Mouse (Mus musculus): Measurements from ENCODE around the gene Olfr177. TPM values are rescaled to one million over a fixed set of nuclear protein-coding genes. Genes with fewer than 3 reads are reported as not detected.

Gene Olfr177
- not detected for total RNA-seq (2021)

DNA sequence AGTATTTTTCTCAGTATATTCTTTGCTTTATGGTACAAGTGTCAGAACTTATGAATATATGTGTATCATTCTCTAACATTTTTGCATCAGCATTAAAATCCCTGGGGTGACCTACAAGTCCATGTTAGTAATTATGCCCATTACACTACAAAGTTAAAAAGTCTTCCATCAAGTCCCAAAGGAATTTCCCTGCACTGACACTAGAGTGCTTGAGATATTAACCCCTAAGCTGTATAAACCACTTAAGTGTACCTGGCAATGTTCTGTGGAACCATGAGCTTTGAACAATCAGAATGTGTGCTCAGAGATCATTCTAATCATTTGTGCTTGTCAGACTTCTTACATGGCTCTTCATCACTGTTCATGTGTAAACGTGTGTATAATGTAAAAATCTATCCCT, at the start of gene Olfr177:
Gene Olfr177 (minus strand): TSS at position 101 of the 400 bp plus-strand sequence.
- no peak for DNase-seq
- intact Hi-C loops (cut with DNase I), result no loop called here

DNA sequence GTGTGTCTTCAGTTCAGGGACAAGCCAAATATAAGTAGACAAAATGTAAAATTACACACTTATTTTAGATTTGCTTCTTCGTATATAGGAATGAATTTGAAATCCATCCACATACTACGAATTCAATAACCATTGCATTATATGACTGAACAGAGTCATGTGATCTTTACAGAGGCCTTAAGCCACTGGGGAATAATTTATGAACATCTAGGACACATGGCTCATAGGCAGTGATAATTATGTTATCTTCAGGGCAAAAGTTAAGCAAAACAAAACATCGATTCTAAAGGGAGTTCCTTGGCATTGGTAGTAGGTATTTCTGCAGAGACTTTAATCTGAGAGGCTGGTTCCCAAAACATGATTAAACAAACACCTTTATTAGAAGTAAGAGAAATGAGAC, 17.4 kb upstream of the Olfr177 start, which contains the start of gene Olfr178:
Gene Olfr178 (minus strand): TSS at position 101 of the 400 bp plus-strand sequence.
- intact Hi-C loops (cut with DNase I), result no loop called here
- DNase-seq, result no peak

DNA sequence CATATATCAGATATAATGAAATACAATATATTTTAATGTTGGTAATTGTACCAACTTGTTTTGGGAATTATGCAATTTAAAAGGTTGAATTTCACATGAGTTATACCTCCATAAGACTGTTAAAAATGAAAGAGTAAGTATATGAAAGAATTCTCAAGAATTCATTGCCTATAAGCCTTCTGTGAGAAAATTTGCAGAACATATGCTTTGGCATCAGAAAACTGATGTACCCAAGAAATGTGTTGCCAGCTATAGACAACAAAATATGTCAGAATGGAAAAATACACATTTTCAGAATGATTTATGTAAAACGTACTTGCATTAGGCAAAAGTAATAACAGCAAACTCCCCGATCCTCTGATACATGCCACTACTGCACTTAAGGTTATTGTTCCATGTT, 9.8 kb upstream of the Olfr177 start:
- intact Hi-C loops (cut with DNase I), result no loop called here
- DNase-seq, result no peak

DNA sequence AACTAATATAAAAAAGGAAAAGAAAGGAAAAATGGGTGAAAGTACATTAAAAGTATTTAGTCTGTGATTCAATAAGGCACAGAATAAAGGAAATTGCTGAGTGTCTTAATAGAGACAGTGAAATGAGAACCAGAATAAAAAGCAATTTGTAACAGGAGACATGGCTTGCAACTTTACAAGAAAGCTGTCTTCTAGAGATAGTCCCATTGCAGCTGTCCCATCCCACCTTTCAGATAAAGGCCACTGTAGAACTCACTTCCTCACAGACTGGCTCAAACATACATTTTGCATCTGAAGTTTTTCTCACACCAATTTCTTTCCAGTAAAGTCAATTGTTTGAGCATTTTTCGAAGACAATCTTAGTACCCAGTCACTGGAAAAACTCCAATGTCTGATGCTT, 13.1 kb downstream of the Olfr177 start:
- intact Hi-C loops (cut with DNase I), result no loop called here
- DNase-seq, result no peak

DNA sequence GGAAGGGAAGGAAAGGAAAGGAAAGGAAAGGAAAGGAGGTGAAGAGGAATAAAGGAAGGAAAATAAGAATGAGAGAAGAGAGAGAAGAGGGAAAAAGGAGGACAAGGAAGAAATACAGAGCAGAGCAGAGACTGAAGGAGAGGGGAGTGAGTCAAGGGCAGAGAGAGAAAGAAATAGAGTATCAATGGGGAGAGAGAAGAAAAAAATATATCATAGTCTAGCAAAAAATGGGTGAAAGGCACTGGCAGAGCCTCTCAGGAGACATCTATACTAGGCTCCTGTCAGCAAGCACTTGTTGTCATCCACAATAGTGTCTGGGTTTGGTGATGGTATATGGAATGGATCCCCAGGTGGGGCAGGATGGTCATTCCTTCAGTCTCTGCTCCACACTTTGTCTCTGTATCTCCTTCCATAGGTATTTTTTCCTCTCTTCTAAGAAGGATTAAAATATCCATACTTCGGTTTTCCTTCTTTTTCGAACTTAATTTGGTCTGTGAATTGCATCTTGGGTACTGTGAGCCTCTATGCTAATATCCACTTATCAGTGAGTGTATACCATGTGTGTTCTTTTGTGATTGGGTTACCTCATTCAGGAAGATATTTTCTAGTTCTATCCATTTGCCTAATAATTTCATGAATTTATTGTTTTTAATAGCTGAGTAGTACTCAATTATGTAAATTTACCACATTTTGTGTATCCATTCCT, 14.4 kb downstream of the Olfr177 start:
- DNase-seq, result no peak
- intact Hi-C loops (cut with DNase I), result no loop called here

DNA sequence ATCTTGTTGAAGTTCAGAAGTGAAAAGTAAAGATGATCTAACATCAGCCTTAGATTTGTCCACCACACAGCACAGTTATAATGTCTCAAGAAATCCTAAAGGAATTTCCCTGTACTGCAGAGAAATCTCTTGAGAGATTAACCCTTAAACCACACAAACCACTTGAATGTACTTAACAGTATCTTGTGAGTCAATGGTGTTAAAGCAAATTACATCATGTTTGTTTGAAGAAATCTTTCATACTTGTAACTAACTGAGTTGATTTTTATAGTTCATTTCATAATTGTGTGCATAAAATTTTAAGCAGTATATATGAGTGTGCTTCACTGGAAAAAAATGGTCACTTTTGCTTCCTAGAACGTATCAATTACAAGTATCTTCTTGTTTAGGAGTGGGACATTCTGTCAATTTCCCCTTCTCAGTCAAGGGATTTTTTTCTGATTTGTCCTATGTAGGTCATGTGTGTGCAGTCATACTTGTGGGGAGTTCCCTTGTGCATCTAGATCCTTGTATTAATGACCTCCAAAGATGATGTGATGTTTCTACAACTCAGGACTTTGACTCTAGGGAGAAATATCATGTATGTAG, 47.7 kb downstream of the Olfr177 start, which contains the start of gene Olfr175-ps1:
Gene Olfr175-ps1 (minus strand): TSS at position 51 of the 588 bp plus-strand sequence.
- DNase-seq, result no peak
- intact Hi-C loops (cut with DNase I), result no loop called here

Other genes with a start within 250 kb of the Olfr177 start
- gene E330017A01Rik, start 236.0 kb downstream of the Olfr177 start, total RNA-seq (2021), result not detected
- 10 to 100 TPM; 20.4 to 25.7 TPM for gene Cpox, start 204.5 kb downstream of the Olfr177 start, total RNA-seq (2021)
- gene Gpr15, start 155.7 kb downstream of the Olfr177 start, total RNA-seq (2021), result not detected
- 10 to 100 TPM; 69.1 to 69.7 TPM for gene Cldnd1, start 146.9 kb downstream of the Olfr177 start, total RNA-seq (2021)
- not detected for gene Olfr172, start 111.6 kb downstream of the Olfr177 start, total RNA-seq (2021)
- not detected for gene Olfr173, start 74.5 kb downstream of the Olfr177 start, total RNA-seq (2021)
- gene Olfr175-ps1, start 48.0 kb downstream of the Olfr177 start, total RNA-seq (2021), result not detected
- gene Olfr178, start 17.3 kb upstream of the Olfr177 start, total RNA-seq (2021), result not detected
- not detected for gene Olfr181, start 54.0 kb upstream of the Olfr177 start, total RNA-seq (2021)
- not detected for gene Olfr180, start 54.6 kb upstream of the Olfr177 start, total RNA-seq (2021)
- gene Olfr183, start 120.6 kb upstream of the Olfr177 start, total RNA-seq (2021), result not detected
- gene Olfr186, start 155.5 kb upstream of the Olfr177 start, total RNA-seq (2021), result not detected
- not detected for gene Olfr187, start 165.0 kb upstream of the Olfr177 start, total RNA-seq (2021)
- gene Olfr190, start 203.2 kb upstream of the Olfr177 start, total RNA-seq (2021), result not detected
- gene Olfr191, start 215.1 kb upstream of the Olfr177 start, total RNA-seq (2021), result not detected
- not detected for gene Olfr193, start 237.1 kb upstream of the Olfr177 start, total RNA-seq (2021)
- gene Olfr194, start 246.3 kb upstream of the Olfr177 start, total RNA-seq (2021), result not detected